In genomic region chr3:88622941-88623345, GRCm38 (mm10) we compare ENCODE assay signal across 8 mouse cellular contexts. TPM values are rescaled to one million over a fixed set of nuclear protein-coding genes. Genes with fewer than 3 reads are reported as not detected.
A peak's percentile ranks its signal among the peaks of the same experiment; 100 is the strongest.
DNase-seq lines count a peak whose midpoint lies in the region; TF ChIP-seq lines count a peak whose summit lies in the region.

No protein-coding gene starts in this region.

- H3K4me1 ChIP-seq in liver, adult 2 months (ENCODE audit: control insufficient read depth, insufficient read depth, low read length) = peaks cover 6% of the 10 kb centered on the region

- 0 out of 2 replicates have a peak, but pooled peaks cover 7% of the 10 kb centered on the region for H3K27me3 ChIP-seq in liver, adult 2 months (ENCODE audit: control insufficient read depth, insufficient read depth, low read length)

- H3K79me2 ChIP-seq in liver, adult 2 months (ENCODE audit: control insufficient read depth, insufficient read depth, low read length) = peaks cover 3% of the 10 kb centered on the region; the same call in 1 of the 2 replicates

- peak overlapping the region; percentile 44 for H3K4me3 ChIP-seq in liver, adult 2 months (ENCODE audit: insufficient read depth, low read depth, low read length)

- peak overlapping the region; percentile 31; the same call in 1 of the 2 replicates for H3K9ac ChIP-seq in liver, adult 2 months (ENCODE audit: low read depth, low read length)

- no peak for TF ChIP-seq CTCF in liver, adult 2 months (IDR thresholded peaks at IDR 0.05; ENCODE audit: low read depth, low read length)

- TF ChIP-seq POLR2A in liver, adult 2 months (IDR thresholded peaks at IDR 0.05; ENCODE audit: extremely low read depth, insufficient read depth, low read length) = no peak

- 34% methylated on average over 6 of the region's 6 CpGs for whole genome bisulfite sequencing in liver, adult 2 months

- H3K27ac ChIP-seq in liver, adult 2 months (replicated peaks; ENCODE audit: insufficient read depth, low read depth, low read length) = peak overlapping the region; percentile 60

- peak; percentile 51 for DNase-seq in retina, embryonic 14.5 days (ENCODE audit: low spot score)
- no peak for DNase-seq in retina, postnatal 1 day
- DNase-seq in embryo, embryonic 10.5 days (ENCODE audit: low spot score) = peak; percentile 54
- peak; percentile 68 for DNase-seq in heart, postnatal 10 days
- no peak for DNase-seq in liver, adult 2 months (ENCODE audit: extremely low read depth, low read depth, low spot score)
- DNase-seq in natural killer cell, adult 2 months (ENCODE audit: low spot score in 2 of 2) = peak; percentile 27 to 39
- no peak for DNase-seq in left cerebral cortex, adult 9 months (ENCODE audit: low spot score in 2 of 2)
- DNase-seq in spleen, adult 18-20 months = no peak

- intact Hi-C loops in heart, postnatal 10 days (cut with DNase I) = no loop called here

- H3K36me3 ChIP-seq in liver, adult 2 months (ENCODE audit: control insufficient read depth, insufficient read depth, low read length) = no peaks in the 10 kb centered on the region

RNA-seq across cellular contexts. Expression of gene Arhgef2, which starts 17.2 kb away (rescaled TPM):
- 10 to 100 TPM; 89.5 to 96.3 TPM for total RNA-seq in heart, postnatal 10 days (2021)
- 2.7 and 3.6 TPM in 2 replicates for total RNA-seq in liver, adult 2 months (2014; rRNA removed)
- 3.6 and 4.9 TPM in 2 replicates for polyA plus RNA-seq in liver, adult 2 months (2012; rRNA removed)

RNA-seq across cellular contexts. Expression of gene Rxfp4, which starts 30.0 kb away (rescaled TPM):
- total RNA-seq in heart, postnatal 10 days (2021) = not detected
- not detected in 2 replicates for total RNA-seq in liver, adult 2 months (2014; rRNA removed)
- polyA plus RNA-seq in liver, adult 2 months (2012; rRNA removed) = not detected in 2 replicates

RNA-seq across cellular contexts. Expression of gene Ssr2, which starts 47.3 kb away (rescaled TPM):
- total RNA-seq in heart, postnatal 10 days (2021) = 100 to 1,000 TPM; 127 to 130 TPM
- 90.0 and 110 TPM in 2 replicates for total RNA-seq in liver, adult 2 months (2014; rRNA removed)
- 155 and 176 TPM in 2 replicates for polyA plus RNA-seq in liver, adult 2 months (2012; rRNA removed)

Comparison
In these comparisons a context has a peak if more than half of its experiments do, and no peak if none do; other contexts are left out.
1. DNase-seq: peak in retina, embryonic 14.5 days (single experiment), embryo, embryonic 10.5 days (single experiment), heart, postnatal 10 days (2 of 2) and natural killer cell, adult 2 months (2 of 2); none in retina, postnatal 1 day (single experiment), liver, adult 2 months (single experiment), left cerebral cortex, adult 9 months (0 of 2) and spleen, adult 18-20 months (0 of 2).
2. RNA of gene Arhgef2, which starts 17.2 kb away (total RNA-seq): 89.5 to 96.3 TPM in heart, postnatal 10 days; 2.7 to 3.6 TPM in liver, adult 2 months; every median in the first group is over 10 times any median in the second.